Mouse (Mus musculus): ENCODE measurements at regions not wholly inside any gene's neighbourhood (a gene's known extent, or its start where the extent isn't known, plus 50 kb on each side); places are given as distances from the start of the nearest gene placed in this dataset.

GRCm38 (mm10) chr16:53245365-53245764 lies 791.5 kb upstream of the Alcam start:
- DNase-seq (ENCODE audit: low spot score) = no peak
- no peaks in the 10 kb centered on the region for H3K27me3 ChIP-seq (ENCODE audit: control insufficient read depth, insufficient read depth, low read length)
- H3K9ac ChIP-seq (ENCODE audit: low read depth, low read length) = no peak overlapping the region
- ATAC-seq (ENCODE audit: low FRiP score) = no peak
- no peaks in the 10 kb centered on the region for H3K4me1 ChIP-seq (replicated peaks; ENCODE audit: control insufficient read depth, insufficient read depth, low read length)
- 82% methylated on average over 1 of the region's 1 CpGs for WGBS
- H3K4me2 ChIP-seq (replicated peaks; ENCODE audit: low read depth, low read length) = no peak overlapping the region
- H3K4me3 ChIP-seq (ENCODE audit: low read depth, low read length) = no peak overlapping the region
- no peak overlapping the region for H3K27ac ChIP-seq (ENCODE audit: low read depth, low read length)
- no peaks in the 10 kb centered on the region for H3K36me3 ChIP-seq (ENCODE audit: control insufficient read depth, insufficient read depth, low read length)
- no peaks in the 10 kb centered on the region for H3K9me3 ChIP-seq (ENCODE audit: control insufficient read depth, low read length)

GRCm38 (mm10) chr16:53242126-53242537 lies 788.3 kb upstream of the Alcam start:
- 93% methylated on average over 3 of the region's 3 CpGs for WGBS
- H3K36me3 ChIP-seq (ENCODE audit: control insufficient read depth, insufficient read depth, low read length) = no peaks in the 10 kb centered on the region
- ATAC-seq (ENCODE audit: low FRiP score) = no peak
- no peaks in the 10 kb centered on the region for H3K9me3 ChIP-seq (ENCODE audit: control insufficient read depth, low read length)
- H3K27me3 ChIP-seq (ENCODE audit: control insufficient read depth, insufficient read depth, low read length) = no peaks in the 10 kb centered on the region
- no peak overlapping the region for H3K27ac ChIP-seq (ENCODE audit: low read depth, low read length)
- H3K4me3 ChIP-seq (ENCODE audit: low read depth, low read length) = no peak overlapping the region
- H3K4me1 ChIP-seq (replicated peaks; ENCODE audit: control insufficient read depth, insufficient read depth, low read length) = no peaks in the 10 kb centered on the region
- H3K9ac ChIP-seq (ENCODE audit: low read depth, low read length) = no peak overlapping the region
- no peak overlapping the region for H3K4me2 ChIP-seq (replicated peaks; ENCODE audit: low read depth, low read length)
- no peak for DNase-seq (ENCODE audit: low spot score)

GRCm38 (mm10) chr16:53218886-53219285 lies 765.0 kb upstream of the Alcam start:
- no peaks in the 10 kb centered on the region for H3K9me3 ChIP-seq (ENCODE audit: control insufficient read depth, low read length)
- H3K9ac ChIP-seq (ENCODE audit: low read depth, low read length) = no peak overlapping the region
- 90% methylated on average over 4 of the region's 4 CpGs for WGBS
- H3K4me3 ChIP-seq (ENCODE audit: low read depth, low read length) = no peak overlapping the region
- no peak for ATAC-seq (ENCODE audit: low FRiP score)
- H3K36me3 ChIP-seq (ENCODE audit: control insufficient read depth, insufficient read depth, low read length) = no peaks in the 10 kb centered on the region
- no peak overlapping the region for H3K27ac ChIP-seq (ENCODE audit: low read depth, low read length)
- no peak for DNase-seq (ENCODE audit: low spot score)
- H3K27me3 ChIP-seq (ENCODE audit: control insufficient read depth, insufficient read depth, low read length) = no peaks in the 10 kb centered on the region
- H3K4me2 ChIP-seq (replicated peaks; ENCODE audit: low read depth, low read length) = no peak overlapping the region
- no peaks in the 10 kb centered on the region for H3K4me1 ChIP-seq (replicated peaks; ENCODE audit: control insufficient read depth, insufficient read depth, low read length)

- H3K4me1 ChIP-seq (replicated peaks; ENCODE audit: control insufficient read depth, insufficient read depth, low read length) = no peaks in the 10 kb centered on the region
- no peak for ATAC-seq (ENCODE audit: low FRiP score)
- H3K4me2 ChIP-seq (replicated peaks; ENCODE audit: low read depth, low read length) = no peak overlapping the region
- 40% methylated on average over 1 of the region's 1 CpGs for WGBS
- H3K27ac ChIP-seq (ENCODE audit: low read depth, low read length) = no peak overlapping the region
- DNase-seq (ENCODE audit: low spot score) = no peak
- no peak overlapping the region for H3K9ac ChIP-seq (ENCODE audit: low read depth, low read length)
- no peak overlapping the region for H3K4me3 ChIP-seq (ENCODE audit: low read depth, low read length)
- H3K36me3 ChIP-seq (ENCODE audit: control insufficient read depth, insufficient read depth, low read length) = no peaks in the 10 kb centered on the region
- H3K9me3 ChIP-seq (ENCODE audit: control insufficient read depth, low read length) = no peaks in the 10 kb centered on the region
- no peaks in the 10 kb centered on the region for H3K27me3 ChIP-seq (ENCODE audit: control insufficient read depth, insufficient read depth, low read length)
Measured at GRCm38 (mm10) chr16:53201449-53201848, 747.6 kb upstream of the Alcam start.

- no peak overlapping the region for H3K4me3 ChIP-seq (ENCODE audit: low read depth, low read length)
- H3K27ac ChIP-seq (ENCODE audit: low read depth, low read length) = no peak overlapping the region
- no peaks in the 10 kb centered on the region for H3K9me3 ChIP-seq (ENCODE audit: control insufficient read depth, low read length)
- ATAC-seq (ENCODE audit: low FRiP score) = no peak
- H3K4me1 ChIP-seq (replicated peaks; ENCODE audit: control insufficient read depth, insufficient read depth, low read length) = no peaks in the 10 kb centered on the region
- no peaks in the 10 kb centered on the region for H3K27me3 ChIP-seq (ENCODE audit: control insufficient read depth, insufficient read depth, low read length)
- no peak for DNase-seq (ENCODE audit: low spot score)
- H3K4me2 ChIP-seq (replicated peaks; ENCODE audit: low read depth, low read length) = no peak overlapping the region
- no peak overlapping the region for H3K9ac ChIP-seq (ENCODE audit: low read depth, low read length)
- no peaks in the 10 kb centered on the region for H3K36me3 ChIP-seq (ENCODE audit: control insufficient read depth, insufficient read depth, low read length)
- WGBS = 62% methylated on average over 3 of the region's 3 CpGs
Measured at GRCm38 (mm10) chr16:53186444-53186843, 732.6 kb upstream of the Alcam start.

- no peaks in the 10 kb centered on the region for H3K4me1 ChIP-seq (replicated peaks; ENCODE audit: control insufficient read depth, insufficient read depth, low read length)
- ATAC-seq (ENCODE audit: low FRiP score) = no peak
- H3K9me3 ChIP-seq (ENCODE audit: control insufficient read depth, low read length) = no peaks in the 10 kb centered on the region
- no peak overlapping the region for H3K4me3 ChIP-seq (ENCODE audit: low read depth, low read length)
- H3K27ac ChIP-seq (ENCODE audit: low read depth, low read length) = no peak overlapping the region
- DNase-seq (ENCODE audit: low spot score) = no peak
- H3K27me3 ChIP-seq (ENCODE audit: control insufficient read depth, insufficient read depth, low read length) = no peaks in the 10 kb centered on the region
- H3K36me3 ChIP-seq (ENCODE audit: control insufficient read depth, insufficient read depth, low read length) = no peaks in the 10 kb centered on the region
- H3K9ac ChIP-seq (ENCODE audit: low read depth, low read length) = no peak overlapping the region
- no peak overlapping the region for H3K4me2 ChIP-seq (replicated peaks; ENCODE audit: low read depth, low read length)
Measured at GRCm38 (mm10) chr16:53156352-53156751, 702.5 kb upstream of the Alcam start.

- 85% methylated on average over 2 of the region's 2 CpGs for WGBS
- no peaks in the 10 kb centered on the region for H3K9me3 ChIP-seq (ENCODE audit: control insufficient read depth, low read length)
- DNase-seq (ENCODE audit: low spot score) = no peak
- no peak overlapping the region for H3K4me2 ChIP-seq (replicated peaks; ENCODE audit: low read depth, low read length)
- no peaks in the 10 kb centered on the region for H3K27me3 ChIP-seq (ENCODE audit: control insufficient read depth, insufficient read depth, low read length)
- H3K36me3 ChIP-seq (ENCODE audit: control insufficient read depth, insufficient read depth, low read length) = no peaks in the 10 kb centered on the region
- H3K27ac ChIP-seq (ENCODE audit: low read depth, low read length) = no peak overlapping the region
- H3K4me3 ChIP-seq (ENCODE audit: low read depth, low read length) = no peak overlapping the region
- H3K4me1 ChIP-seq (replicated peaks; ENCODE audit: control insufficient read depth, insufficient read depth, low read length) = no peaks in the 10 kb centered on the region
- no peak for ATAC-seq (ENCODE audit: low FRiP score)
- H3K9ac ChIP-seq (ENCODE audit: low read depth, low read length) = no peak overlapping the region
Measured at GRCm38 (mm10) chr16:53130677-53131076, 676.8 kb upstream of the Alcam start.

- Histone ChIP-seq H3K4me2 (replicated peaks; ENCODE audit: low read depth, low read length) (no peak overlapping the region), H3K4me1 (replicated peaks; ENCODE audit: control insufficient read depth, insufficient read depth, low read length) (no peaks in the 10 kb centered on the region), H3K27ac (ENCODE audit: low read depth, low read length) (no peak overlapping the region), H3K36me3 (ENCODE audit: control insufficient read depth, insufficient read depth, low read length) (no peaks in the 10 kb centered on the region), H3K27me3 (ENCODE audit: control insufficient read depth, insufficient read depth, low read length) (no peaks in the 10 kb centered on the region), H3K4me3 (ENCODE audit: low read depth, low read length) (no peak overlapping the region), H3K9ac (ENCODE audit: low read depth, low read length) (no peak overlapping the region), H3K9me3 (ENCODE audit: control insufficient read depth, low read length) (no peaks in the 10 kb centered on the region)
- no peak for DNase-seq (ENCODE audit: low spot score)
- no peak for ATAC-seq (ENCODE audit: low FRiP score)
- WGBS = 79% methylated on average over 3 of the region's 3 CpGs
Measured at GRCm38 (mm10) chr16:53108726-53109125, 654.9 kb upstream of the Alcam start.

- 56% methylated on average over 2 of the region's 2 CpGs for WGBS
- no peak overlapping the region for H3K9ac ChIP-seq (ENCODE audit: low read depth, low read length)
Measured at GRCm38 (mm10) chr16:53095396-53095929, 641.6 kb upstream of the Alcam start.

More at GRCm38 (mm10) chr16:53095396-53095929, 641.6 kb upstream of the Alcam start:
- no peak overlapping the region for H3K27ac ChIP-seq (ENCODE audit: low read depth, low read length)
- no peaks in the 10 kb centered on the region for H3K36me3 ChIP-seq (ENCODE audit: control insufficient read depth, insufficient read depth, low read length)
- no peaks in the 10 kb centered on the region for H3K27me3 ChIP-seq (ENCODE audit: control insufficient read depth, insufficient read depth, low read length)
- DNase-seq (ENCODE audit: low spot score) (no peak), ATAC-seq (ENCODE audit: low FRiP score) (no peak)
- no peaks in the 10 kb centered on the region for H3K9me3 ChIP-seq (ENCODE audit: control insufficient read depth, low read length)
- H3K4me2 ChIP-seq (replicated peaks; ENCODE audit: low read depth, low read length) = no peak overlapping the region
- no peaks in the 10 kb centered on the region for H3K4me1 ChIP-seq (replicated peaks; ENCODE audit: control insufficient read depth, insufficient read depth, low read length)
- H3K4me3 ChIP-seq (ENCODE audit: low read depth, low read length) = no peak overlapping the region
